Mouse (Mus musculus): ENCODE measurements at regions not wholly inside any gene's neighbourhood (a gene's known extent, or its start where the extent isn't known, plus 50 kb on each side); places are given as distances from the start of the nearest gene placed in this dataset.

- no peak for ATAC-seq (ENCODE audit: low FRiP score)
- H3K27ac ChIP-seq (ENCODE audit: low read depth, low read length), result no peak overlapping the region
- TF ChIP-seq CTCF (IDR thresholded peaks at IDR 0.05), result no peak
- no peaks in the 10 kb centered on the region for H3K9me3 ChIP-seq (ENCODE audit: low read length)
- no peaks in the 10 kb centered on the region for H3K4me1 ChIP-seq (ENCODE audit: insufficient read depth, low read length)
- 72% methylated on average over 5 of the region's 5 CpGs for WGBS
- DNase-seq (ENCODE audit: low spot score), result no peak
- no peak overlapping the region for H3K4me3 ChIP-seq (ENCODE audit: low read depth, low read length)
- no peak overlapping the region for H3K4me2 ChIP-seq (ENCODE audit: low read depth, low read length, poor library complexity, severe bottlenecking)
- H3K36me3 ChIP-seq (ENCODE audit: insufficient read depth, low read length), result no peaks in the 10 kb centered on the region
- no peak overlapping the region for H3K9ac ChIP-seq (replicated peaks; ENCODE audit: low read length, poor library complexity, severe bottlenecking)
- H3K27me3 ChIP-seq (ENCODE audit: insufficient read depth, low read length), result no peaks in the 10 kb centered on the region
Observed at GRCm38 (mm10) chr16:75333750-75334149, 252.1 kb downstream of the Lipi start.

GRCm38 (mm10) chr16:75332853-75333252 lies 253.0 kb downstream of the Lipi start:
- no peak for DNase-seq (ENCODE audit: low spot score)
- H3K9ac ChIP-seq (replicated peaks; ENCODE audit: low read length, poor library complexity, severe bottlenecking), result no peak overlapping the region
- H3K9me3 ChIP-seq (ENCODE audit: low read length), result no peaks in the 10 kb centered on the region
- no peaks in the 10 kb centered on the region for H3K4me1 ChIP-seq (ENCODE audit: insufficient read depth, low read length)
- 83% methylated on average over 4 of the region's 4 CpGs for WGBS
- H3K27me3 ChIP-seq (ENCODE audit: insufficient read depth, low read length), result no peaks in the 10 kb centered on the region
- no peak overlapping the region for H3K4me2 ChIP-seq (ENCODE audit: low read depth, low read length, poor library complexity, severe bottlenecking)
- no peak for ATAC-seq (ENCODE audit: low FRiP score)
- no peaks in the 10 kb centered on the region for H3K36me3 ChIP-seq (ENCODE audit: insufficient read depth, low read length)
- H3K27ac ChIP-seq (ENCODE audit: low read depth, low read length), result no peak overlapping the region
- no peak for TF ChIP-seq CTCF (IDR thresholded peaks at IDR 0.05)
- H3K4me3 ChIP-seq (ENCODE audit: low read depth, low read length), result no peak overlapping the region

GRCm38 (mm10) chr16:75325296-75325695 lies 260.6 kb downstream of the Lipi start:
- no peak for ATAC-seq (ENCODE audit: low FRiP score)
- H3K9me3 ChIP-seq (ENCODE audit: low read length), result no peaks in the 10 kb centered on the region
- 91% methylated on average over 1 of the region's 1 CpGs for WGBS

GRCm38 (mm10) chr16:75304743-75305142 lies 281.1 kb downstream of the Lipi start:
- H3K9ac ChIP-seq (replicated peaks; ENCODE audit: low read length, poor library complexity, severe bottlenecking), result no peak overlapping the region
- no peak for TF ChIP-seq CTCF (IDR thresholded peaks at IDR 0.05)
- no peak overlapping the region for H3K27ac ChIP-seq (ENCODE audit: low read depth, low read length)
- WGBS, result 81% methylated on average over 4 of the region's 4 CpGs
- H3K36me3 ChIP-seq (ENCODE audit: insufficient read depth, low read length), result no peaks in the 10 kb centered on the region
- no peak overlapping the region for H3K4me3 ChIP-seq (ENCODE audit: low read depth, low read length)
- ATAC-seq (ENCODE audit: low FRiP score) (no peak), DNase-seq (ENCODE audit: low spot score) (no peak)
- H3K9me3 ChIP-seq (ENCODE audit: low read length), result no peaks in the 10 kb centered on the region
- no peaks in the 10 kb centered on the region for H3K27me3 ChIP-seq (ENCODE audit: insufficient read depth, low read length)
- H3K4me1 ChIP-seq (ENCODE audit: insufficient read depth, low read length), result no peaks in the 10 kb centered on the region
- no peak overlapping the region for H3K4me2 ChIP-seq (ENCODE audit: low read depth, low read length, poor library complexity, severe bottlenecking)

More at GRCm38 (mm10) chr16:75325296-75325695, 260.6 kb downstream of the Lipi start:
- H3K4me2 ChIP-seq (ENCODE audit: low read depth, low read length, poor library complexity, severe bottlenecking), result no peak overlapping the region
- H3K9ac ChIP-seq (replicated peaks; ENCODE audit: low read length, poor library complexity, severe bottlenecking), result no peak overlapping the region
- H3K27me3 ChIP-seq (ENCODE audit: insufficient read depth, low read length), result no peaks in the 10 kb centered on the region
- DNase-seq (ENCODE audit: low spot score), result peak; percentile 70
- H3K27ac ChIP-seq (ENCODE audit: low read depth, low read length), result no peak overlapping the region
- TF ChIP-seq CTCF (IDR thresholded peaks at IDR 0.05), result peak; percentile 69
- no peaks in the 10 kb centered on the region for H3K36me3 ChIP-seq (ENCODE audit: insufficient read depth, low read length)
- H3K4me3 ChIP-seq (ENCODE audit: low read depth, low read length), result no peak overlapping the region
- no peaks in the 10 kb centered on the region for H3K4me1 ChIP-seq (ENCODE audit: insufficient read depth, low read length)

- Histone ChIP-seq H3K4me3 (ENCODE audit: low read depth, low read length) (no peak overlapping the region), H3K9ac (replicated peaks; ENCODE audit: low read length, poor library complexity, severe bottlenecking) (no peak overlapping the region), H3K27me3 (ENCODE audit: insufficient read depth, low read length) (no peaks in the 10 kb centered on the region), H3K36me3 (ENCODE audit: insufficient read depth, low read length) (no peaks in the 10 kb centered on the region), H3K9me3 (ENCODE audit: low read length) (no peaks in the 10 kb centered on the region), H3K4me1 (ENCODE audit: insufficient read depth, low read length) (no peaks in the 10 kb centered on the region), H3K4me2 (ENCODE audit: low read depth, low read length, poor library complexity, severe bottlenecking) (no peak overlapping the region), H3K27ac (ENCODE audit: low read depth, low read length) (no peak overlapping the region)
- WGBS, result 96% methylated on average over 3 of the region's 3 CpGs
- ATAC-seq (ENCODE audit: low FRiP score) (no peak), DNase-seq (ENCODE audit: low spot score) (no peak)
- no peak for TF ChIP-seq CTCF (IDR thresholded peaks at IDR 0.05)
Observed at GRCm38 (mm10) chr16:75297416-75297815, 288.4 kb downstream of the Lipi start.

GRCm38 (mm10) chr16:75292736-75293428 lies 293.0 kb downstream of the Lipi start:
- WGBS, result 87% methylated on average over 9 of the region's 9 CpGs
- DNase-seq (ENCODE audit: low spot score), result no peak
- no peak for ATAC-seq (ENCODE audit: low FRiP score)
- Histone ChIP-seq H3K4me2 (ENCODE audit: low read depth, low read length, poor library complexity, severe bottlenecking) (no peak overlapping the region), H3K27ac (ENCODE audit: low read depth, low read length) (no peak overlapping the region), H3K27me3 (ENCODE audit: insufficient read depth, low read length) (no peaks in the 10 kb centered on the region), H3K9ac (replicated peaks; ENCODE audit: low read length, poor library complexity, severe bottlenecking) (no peak overlapping the region), H3K9me3 (ENCODE audit: low read length) (no peaks in the 10 kb centered on the region), H3K4me3 (ENCODE audit: low read depth, low read length) (no peak overlapping the region), H3K36me3 (ENCODE audit: insufficient read depth, low read length) (no peaks in the 10 kb centered on the region), H3K4me1 (ENCODE audit: insufficient read depth, low read length) (no peaks in the 10 kb centered on the region)
- TF ChIP-seq CTCF (IDR thresholded peaks at IDR 0.05), result no peak
